Mouse (Mus musculus) lung, postnatal 0 days (tissue): ENCODE measurements around the gene Myo18b. TPM values are rescaled to one million over a fixed set of nuclear protein-coding genes. Genes with fewer than 3 reads are reported as not detected.

ENCODE experiments used
- ATAC-seq: fragments of 200-750 bp; cut with Nextera tagmentation; 2 replicates; pipeline ENCODE4 v1.8.0; 2017; ENCODE audit warnings: moderate library complexity
- DNase-seq: peaks from one replicate; pipeline ENCODE4 v3.0.0-alpha.2; 2016; ENCODE audit warnings: low spot score
- H3K27ac ChIP-seq: fragments of 300-500 bp; sonication (generic); 2 replicates; pipeline ENCODE4 v1.5.1; 2014; ENCODE audit warnings: antibody characterized with exemption, mild to moderate bottlenecking, low read length, mixed read lengths
- H3K27me3 ChIP-seq: fragments of 300-500 bp; sonication (generic); replicated peaks from 2 replicates; pipeline ENCODE4 v1.6.1; 2014; ENCODE audit warnings: low read length, mixed read lengths; ENCODE audit not compliant: insufficient read depth
- H3K36me3 ChIP-seq: fragments of 300-500 bp; sonication (generic); 2 replicates; pipeline ENCODE4 v1.6.1; 2014; ENCODE audit warnings: low read length, mixed read lengths; ENCODE audit not compliant: insufficient read depth
- H3K4me1 ChIP-seq: fragments of 300-500 bp; sonication (generic); 2 replicates; pipeline ENCODE4 v1.6.1; 2014; ENCODE audit warnings: antibody characterized with exemption, low read depth, low read length, mixed read lengths; ENCODE audit not compliant: insufficient read depth
- H3K4me2 ChIP-seq: fragments of 300-500 bp; sonication (generic); replicated peaks from 2 replicates; pipeline ENCODE4 v1.6.1; 2014; ENCODE audit warnings: low read depth, mild to moderate bottlenecking, low read length, moderate library complexity, mixed read lengths
- H3K4me3 ChIP-seq: fragments of 300-500 bp; sonication (generic); 2 replicates; pipeline ENCODE4 v1.5.1; 2014; ENCODE audit warnings: low read depth, low read length
- H3K9ac ChIP-seq: fragments of 300-500 bp; sonication (generic); replicated peaks from 2 replicates; pipeline ENCODE4 v1.6.1; 2014; ENCODE audit warnings: low read depth, mild to moderate bottlenecking
- H3K9me3 ChIP-seq: fragments of 300-500 bp; sonication (generic); 2 replicates; pipeline ENCODE4 v1.6.1; 2016; ENCODE audit warnings: low read length, mixed read lengths
- CTCF ChIP-seq: IDR thresholded peaks from 2 replicates; pipeline ENCODE4 v1.5.1; 2016; ENCODE audit warnings: antibody characterized with exemption, mild to moderate bottlenecking
- EP300 ChIP-seq: IDR thresholded peaks from 2 replicates; pipeline ENCODE4 v1.6.1; 2016; ENCODE audit warnings: antibody characterized with exemption, mild to moderate bottlenecking, control low read depth
- WGBS: fragments of 180-500 bp; shearing (Covaris S2); extraction: QIAGEN DNeasy Blood & Tissue Kit; methylation state at CpG from one replicate; pipeline ENCODE4 v1.1.7; 2014; 5-methylcytosine and 5-hydroxymethylcytosine counted together
- polyA plus RNA-seq: library from polyadenylated mRNA; unstranded; fragments of >200 nt; fragmentation: Nextera tagmentation; extraction: Ambion mirVana; gene quantifications from 2 replicates; pipeline ENCODE4 v1.2.1, GENCODE M21; 2015

Gene Myo18b
- polyA plus RNA-seq, 1 experiment from 2014 or later = 0.13 TPM

DNA sequence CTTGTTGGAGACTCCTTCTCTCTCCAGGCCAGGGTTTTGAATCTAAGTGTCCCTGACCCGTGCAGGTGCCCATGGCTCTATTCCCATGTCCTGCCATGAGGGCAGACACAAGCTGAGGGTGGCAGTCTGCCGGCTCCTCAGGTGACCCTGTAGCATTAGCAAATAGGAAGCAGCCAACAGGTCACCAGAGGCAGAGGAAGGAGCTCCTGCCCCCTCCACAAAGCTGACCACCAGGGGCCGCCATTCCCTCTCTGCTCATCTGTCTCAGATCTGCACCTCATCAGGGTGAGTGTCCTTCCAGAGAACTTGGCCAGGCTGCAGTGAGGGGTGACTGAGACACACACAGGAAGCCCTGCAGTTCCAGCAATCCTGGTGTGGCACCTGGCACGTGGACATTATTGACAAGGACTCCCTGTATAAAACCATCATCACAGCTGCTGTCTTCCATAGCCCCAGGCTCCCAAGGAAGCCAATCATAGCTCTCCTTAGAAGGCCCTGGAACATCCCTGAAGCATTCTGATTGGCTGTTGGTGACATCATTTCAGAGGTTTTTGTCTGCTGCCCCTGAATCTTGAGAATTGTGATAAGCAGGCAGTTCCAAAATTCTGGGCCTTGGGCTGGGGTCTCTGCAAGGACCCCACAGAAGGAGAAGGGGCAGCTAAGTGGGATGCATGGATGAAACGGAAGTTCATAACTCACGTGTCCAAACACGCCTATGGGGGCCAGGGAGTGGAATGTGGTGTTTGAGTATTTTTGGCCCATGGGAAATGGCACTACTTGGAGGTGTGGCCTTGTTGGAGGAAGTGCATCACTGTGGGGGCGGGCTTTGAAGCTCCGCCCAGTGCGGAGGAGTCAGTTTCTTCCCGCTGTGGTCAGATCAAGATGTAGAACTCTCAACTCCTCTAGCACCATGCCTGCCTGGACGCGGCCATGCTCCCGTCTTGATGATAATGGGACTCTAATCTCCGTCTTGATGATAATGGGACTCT is 104.1 kb downstream of the Myo18b start:
- Histone ChIP-seq H3K9me3 (no peaks in the 10 kb centered on the region), H3K4me2 (no peak overlapping the region), H3K9ac (no peak overlapping the region), H3K27me3 (no peaks in the 10 kb centered on the region), H3K4me1 (no peaks in the 10 kb centered on the region), H3K27ac (no peak overlapping the region), H3K36me3 (no peaks in the 10 kb centered on the region), H3K4me3 (no peak overlapping the region)
- WGBS = 66% methylated on average over 15 of the region's 15 CpGs
- ATAC-seq = no peak
- no peak for DNase-seq
- TF ChIP-seq CTCF = peak; percentile 37
- no peak for TF ChIP-seq EP300

DNA sequence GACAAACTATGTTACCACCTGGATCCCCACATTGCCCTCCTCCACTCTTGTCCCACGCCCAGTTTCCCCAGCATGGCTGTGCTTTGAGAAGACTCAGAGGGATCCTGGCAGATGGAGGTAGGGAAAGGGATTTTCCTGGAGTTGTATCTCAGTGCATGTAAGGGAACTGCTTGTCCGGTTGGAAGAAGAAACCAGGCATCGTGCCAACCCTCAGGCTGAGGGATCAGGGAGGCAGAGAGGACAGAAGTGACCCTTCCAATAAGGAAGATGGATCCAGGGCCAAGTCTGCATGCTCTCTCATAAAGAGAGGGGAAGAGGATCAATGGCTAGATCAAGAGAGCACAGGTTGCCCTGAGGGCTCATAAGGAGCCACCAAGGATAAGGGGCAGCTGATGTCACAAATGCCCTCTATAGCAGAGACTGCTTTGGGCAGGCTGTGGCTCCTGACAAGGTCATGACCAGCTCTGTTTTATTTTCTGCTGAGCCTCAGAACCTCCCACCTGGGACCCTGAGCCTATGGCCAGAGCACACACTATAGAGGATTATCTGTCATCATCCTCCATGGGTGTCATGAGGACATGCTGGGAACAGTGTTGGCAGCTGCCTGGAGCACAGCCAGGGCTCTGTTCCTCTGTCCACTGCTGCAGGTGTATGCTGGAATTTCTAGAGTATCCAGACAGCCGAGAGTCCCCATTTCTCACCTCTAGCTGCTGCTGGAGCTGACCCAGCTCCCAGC is 105.6 kb downstream of the Myo18b start:
- no peak for DNase-seq
- no peak overlapping the region for H3K4me3 ChIP-seq
- no peaks in the 10 kb centered on the region for H3K4me1 ChIP-seq
- TF ChIP-seq CTCF (no peak), EP300 (no peak)
- no peaks in the 10 kb centered on the region for H3K36me3 ChIP-seq
- ATAC-seq = no peak
- H3K9me3 ChIP-seq = no peaks in the 10 kb centered on the region
- WGBS = 53% methylated on average over 4 of the region's 4 CpGs
- H3K27me3 ChIP-seq = no peaks in the 10 kb centered on the region
- H3K9ac ChIP-seq = no peak overlapping the region
- no peak overlapping the region for H3K27ac ChIP-seq
- H3K4me2 ChIP-seq = no peak overlapping the region

GRCm38 (mm10) chr5:112788441-112788840 is 107.7 kb downstream of the Myo18b start:
- TF ChIP-seq EP300 (no peak), CTCF (no peak)
- H3K27me3 ChIP-seq = no peaks in the 10 kb centered on the region
- ATAC-seq = no peak
- 82% methylated on average over 2 of the region's 2 CpGs for WGBS
- H3K27ac ChIP-seq = no peak overlapping the region
- H3K4me2 ChIP-seq = no peak overlapping the region
- H3K36me3 ChIP-seq = no peaks in the 10 kb centered on the region
- no peak overlapping the region for H3K9ac ChIP-seq
- H3K4me3 ChIP-seq = no peak overlapping the region
- DNase-seq = no peak
- H3K4me1 ChIP-seq = no peaks in the 10 kb centered on the region
- no peaks in the 10 kb centered on the region for H3K9me3 ChIP-seq

DNA sequence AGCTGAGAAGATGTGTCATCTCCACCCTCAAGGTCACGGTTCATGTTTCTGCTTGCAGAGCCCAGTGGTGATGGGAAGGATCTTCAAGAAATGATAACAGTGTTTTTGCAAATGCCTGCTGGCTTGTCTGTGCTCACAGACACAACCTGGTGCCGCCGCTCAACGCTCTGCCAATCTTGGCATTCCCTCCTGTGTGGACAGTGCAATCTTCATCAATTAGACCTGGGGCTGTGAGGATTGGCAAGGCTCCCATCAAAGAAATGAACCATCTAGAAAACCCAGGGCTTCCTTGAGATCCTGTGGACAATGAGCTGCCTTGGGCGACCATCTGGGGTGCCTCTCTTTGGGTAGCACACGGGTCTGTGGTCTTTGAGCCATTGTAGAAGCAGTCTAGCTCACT is 109.4 kb downstream of the Myo18b start:
- ATAC-seq = no peak
- Histone ChIP-seq H3K9me3 (no peaks in the 10 kb centered on the region), H3K36me3 (no peaks in the 10 kb centered on the region), H3K9ac (no peak overlapping the region), H3K4me1 (no peaks in the 10 kb centered on the region), H3K27ac (no peak overlapping the region), H3K4me3 (no peak overlapping the region), H3K27me3 (no peaks in the 10 kb centered on the region), H3K4me2 (no peak overlapping the region)
- no peak for DNase-seq
- TF ChIP-seq CTCF (no peak), EP300 (no peak)
- 76% methylated on average over 6 of the region's 6 CpGs for WGBS

- no peak for TF ChIP-seq EP300
- Histone ChIP-seq H3K9me3 (no peaks in the 10 kb centered on the region), H3K4me1 (no peaks in the 10 kb centered on the region), H3K36me3 (no peaks in the 10 kb centered on the region), H3K4me3 (no peak overlapping the region), H3K4me2 (no peak overlapping the region), H3K27ac (no peak overlapping the region), H3K9ac (no peak overlapping the region), H3K27me3 (no peaks in the 10 kb centered on the region)
- no peak for DNase-seq
- 68% methylated on average over 8 of the region's 8 CpGs for WGBS
- ATAC-seq = no peak
Observed at GRCm38 (mm10) chr5:112786031-112786430, 110.1 kb downstream of the Myo18b start.

DNA sequence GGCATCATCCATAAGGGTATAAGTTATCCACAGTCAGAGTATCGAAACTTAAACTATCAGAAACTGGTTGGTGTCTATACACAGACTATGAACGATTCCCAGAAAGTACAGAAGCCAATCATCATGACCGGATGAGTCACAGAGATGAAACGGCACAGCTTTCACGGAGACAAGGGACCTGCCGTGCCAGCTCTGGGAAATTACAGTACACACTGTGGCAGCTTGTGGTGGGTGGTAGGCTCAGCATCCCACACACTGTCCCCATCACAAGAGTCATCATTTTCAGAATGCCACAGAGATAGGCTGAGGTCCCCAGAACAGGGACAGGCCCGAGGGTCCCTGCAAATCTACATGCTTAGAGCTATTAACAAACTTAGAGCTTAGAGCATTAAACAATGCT is 114.4 kb downstream of the Myo18b start:
- Histone ChIP-seq H3K4me2 (no peak overlapping the region), H3K27ac (no peak overlapping the region), H3K4me3 (no peak overlapping the region), H3K9me3 (no peaks in the 10 kb centered on the region), H3K27me3 (no peaks in the 10 kb centered on the region), H3K4me1 (no peaks in the 10 kb centered on the region), H3K9ac (no peak overlapping the region), H3K36me3 (no peaks in the 10 kb centered on the region)
- 88% methylated on average over 7 of the region's 7 CpGs for WGBS
- no peak for TF ChIP-seq EP300
- DNase-seq = no peak
- ATAC-seq = no peak
